Mouse (Mus musculus): ENCODE data around the gene Abcg3.
A peak's percentile ranks its signal among the peaks of the same experiment; 100 is the strongest.
"Not testable (repeated sequence)": the region's sequence is repeated elsewhere in the genome, so short reads cannot be mapped to it uniquely, and the experiment has no call there.

Gene Abcg3

DNA sequence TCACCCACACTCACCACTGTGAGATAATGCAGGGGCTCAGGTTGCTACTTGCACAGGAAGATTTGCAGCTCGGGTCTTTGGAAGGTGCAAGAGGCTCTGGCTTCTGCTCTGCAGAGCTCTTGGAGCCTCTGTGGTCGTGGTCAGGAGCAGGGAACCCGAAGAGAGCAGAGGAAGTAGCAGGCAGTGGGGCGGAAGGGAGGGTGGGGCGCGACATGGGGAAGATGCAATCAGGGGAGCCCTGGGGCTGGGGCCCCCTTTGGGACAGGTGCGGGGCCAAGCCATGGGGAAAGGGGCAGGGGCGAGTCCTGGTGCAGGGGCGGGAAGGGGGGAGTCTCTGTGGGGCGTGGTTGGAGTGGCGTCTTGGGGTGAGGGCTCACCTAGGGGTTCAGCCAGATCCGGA, at the start of gene Abcg3:
Abcg3 (minus strand) TSS at position 184 of the 400 bp plus-strand sequence.
- no peak for DNase-seq

DNA sequence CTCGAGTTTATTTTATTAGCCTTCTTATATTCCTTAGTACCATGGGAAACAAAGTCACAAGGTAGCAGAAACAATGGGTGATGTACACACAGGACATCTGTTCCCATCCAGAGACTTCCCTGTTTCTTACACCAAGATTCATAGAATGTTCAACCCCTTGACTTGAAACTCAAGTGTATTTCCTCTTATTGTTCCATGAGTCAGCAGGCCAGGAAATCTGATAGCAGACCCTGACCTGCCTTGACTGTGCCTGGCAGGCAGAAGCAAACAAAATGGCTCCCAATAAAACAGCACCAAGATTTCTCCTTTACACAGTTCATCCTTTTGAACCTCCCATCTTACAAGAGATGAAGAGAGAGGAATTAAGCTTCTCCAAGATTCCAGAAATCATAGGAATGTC, 30.0 kb upstream of the Abcg3 start:
- DNase-seq: no peak

DNA sequence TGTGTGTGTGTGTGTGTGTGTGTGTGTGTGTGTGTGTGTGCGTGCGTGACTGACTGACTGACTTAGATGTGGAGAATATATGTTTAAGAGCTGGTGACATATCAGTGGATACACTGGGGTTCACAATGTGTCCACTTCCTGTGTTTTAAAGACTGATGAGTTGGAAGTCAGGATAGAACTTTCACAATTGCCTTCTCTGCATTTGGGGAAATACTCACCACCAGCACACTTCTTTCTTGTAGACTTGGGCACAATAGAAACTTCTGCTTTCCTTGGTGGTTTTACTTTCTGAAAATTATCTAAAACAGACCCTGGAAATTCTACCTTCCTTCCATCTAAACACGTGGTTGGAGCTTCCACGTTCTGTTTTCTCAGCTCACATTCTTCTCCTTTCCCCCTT, 29.1 kb upstream of the Abcg3 start:
- DNase-seq: no peak

DNA sequence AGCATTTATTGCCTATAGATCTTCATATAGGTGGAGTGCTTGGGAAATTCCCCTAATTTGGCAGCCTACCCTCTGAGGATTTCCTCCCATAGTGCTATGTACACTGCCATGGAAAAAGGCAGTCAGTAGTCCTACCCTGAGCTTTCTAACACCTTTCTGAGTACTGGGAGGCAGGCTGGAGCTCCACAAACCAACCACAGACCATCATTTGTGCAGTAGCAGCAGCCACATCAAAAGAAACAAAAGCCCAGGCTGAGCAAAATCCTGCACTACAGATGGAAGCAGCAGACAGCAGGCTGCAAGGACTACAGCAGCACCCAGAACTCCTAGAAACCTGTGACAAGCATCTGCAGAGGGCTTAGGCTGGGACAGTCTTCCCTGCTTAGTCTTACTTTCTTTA, 27.9 kb upstream of the Abcg3 start:
- DNase-seq: no peak

DNA sequence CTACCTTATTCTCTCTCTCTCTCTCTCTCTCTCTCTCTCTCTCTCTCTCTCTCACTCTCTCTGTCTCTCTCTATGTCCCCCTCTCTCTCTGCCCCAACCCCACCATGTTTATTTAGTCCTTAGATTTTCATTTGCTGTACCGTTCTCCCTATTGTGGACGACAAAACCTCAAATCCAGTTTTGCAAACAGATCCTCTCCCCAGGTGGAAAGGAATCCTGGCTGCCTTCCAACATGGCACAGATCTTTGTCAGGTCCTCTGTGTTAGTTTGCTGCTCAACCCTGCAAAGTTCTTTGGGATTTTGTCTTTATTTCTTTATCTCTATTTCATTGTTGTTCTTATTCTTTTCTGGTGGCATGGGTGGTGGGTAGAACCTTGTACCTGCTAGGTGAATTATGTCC, 6.9 kb upstream of the Abcg3 start:
- DNase-seq: no peak

DNA sequence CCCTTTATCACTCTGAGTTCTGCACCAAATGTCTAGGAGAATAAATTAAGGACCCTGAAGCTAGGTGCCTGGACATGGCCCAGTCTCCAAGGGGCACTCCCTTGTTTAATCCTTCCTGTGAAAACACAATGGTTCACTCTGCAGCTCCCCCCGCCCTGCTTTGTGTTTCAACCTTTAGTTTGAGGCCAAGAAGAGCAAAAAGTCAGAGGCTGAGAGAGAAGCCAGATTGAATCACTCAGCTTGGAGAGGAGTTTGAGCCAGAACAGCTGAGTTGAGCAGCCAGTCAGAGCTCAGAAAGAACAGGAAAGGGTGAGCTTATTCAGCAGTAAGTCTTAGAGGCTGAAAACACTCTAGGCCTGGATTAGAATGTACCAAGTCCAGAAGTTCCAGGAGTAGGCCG, 5.5 kb upstream of the Abcg3 start:
- no peak for DNase-seq

DNA sequence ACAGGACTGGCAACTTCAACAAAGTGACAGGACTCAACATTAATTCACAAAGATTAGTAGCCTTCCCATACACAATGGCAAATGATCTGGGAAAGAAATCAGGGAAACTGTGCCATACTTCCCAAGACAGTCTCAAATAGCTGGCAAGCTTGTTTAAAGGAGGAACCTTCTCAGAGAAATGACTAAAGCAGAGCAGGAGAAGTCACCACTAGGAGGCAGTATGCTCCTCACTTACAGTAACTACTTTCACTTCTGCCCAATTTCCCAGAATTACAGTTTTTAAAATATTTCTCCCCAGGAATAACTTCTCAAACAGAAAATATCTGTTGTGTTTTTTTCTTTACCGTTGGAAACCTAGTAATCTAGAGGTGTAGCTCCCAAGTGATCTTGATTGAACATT, 4.2 kb upstream of the Abcg3 start:
- peak; percentile 26 for DNase-seq

DNA sequence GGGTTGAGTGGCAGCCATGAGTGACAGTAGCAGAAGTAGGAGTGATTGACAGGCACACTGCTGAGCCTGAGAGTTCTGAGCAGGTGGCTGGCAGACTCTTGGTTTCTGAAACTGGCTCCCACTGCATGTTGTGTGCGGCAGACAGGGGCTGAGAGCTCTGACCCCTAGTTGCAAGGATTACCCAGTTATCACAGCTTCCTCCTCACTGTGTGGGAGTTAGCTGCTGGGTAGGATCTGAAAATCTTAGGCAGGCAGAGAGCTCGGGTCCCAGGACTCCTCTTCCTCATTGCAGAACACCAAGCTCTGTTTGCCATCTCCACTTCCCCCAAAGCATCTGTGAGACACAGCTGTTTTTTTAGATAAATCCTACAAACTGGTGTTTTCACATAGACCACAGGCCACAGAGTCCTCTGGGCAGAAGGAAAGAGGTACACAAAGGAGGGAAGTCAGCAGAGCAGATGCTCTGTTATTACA, 3.4 kb downstream of the Abcg3 start:
- DNase-seq: no peak

DNA sequence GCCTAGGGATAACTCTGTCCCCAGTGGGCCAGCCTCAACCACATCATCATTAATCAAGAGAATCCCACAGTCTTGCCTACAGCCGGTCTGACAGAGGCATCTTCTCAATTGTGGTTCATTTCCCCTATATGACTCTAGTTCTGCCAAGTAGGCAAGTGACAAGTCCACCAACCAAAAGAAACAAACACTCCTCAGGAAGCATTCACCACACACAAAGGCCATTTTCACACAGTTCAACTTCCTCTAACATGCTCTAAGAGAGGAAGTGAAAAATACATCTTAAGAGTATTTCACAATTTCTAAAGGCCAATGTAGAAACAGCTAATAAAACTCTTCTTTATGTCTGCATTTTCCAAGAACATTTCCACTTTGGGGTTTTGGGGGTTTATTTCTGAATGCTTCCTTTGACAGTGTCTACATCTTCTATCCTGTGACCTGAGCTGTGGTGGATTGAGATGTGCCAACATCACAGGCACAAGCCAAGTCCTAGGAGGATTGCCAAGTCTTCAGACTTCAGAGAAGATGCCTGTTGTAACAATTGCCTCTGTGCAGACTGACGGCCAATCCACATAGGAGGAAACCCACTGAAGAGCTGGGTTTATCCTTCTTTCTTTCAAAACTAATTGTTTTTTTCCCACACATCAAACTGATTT, 24.3 kb downstream of the Abcg3 start:
- no peak for DNase-seq

DNA sequence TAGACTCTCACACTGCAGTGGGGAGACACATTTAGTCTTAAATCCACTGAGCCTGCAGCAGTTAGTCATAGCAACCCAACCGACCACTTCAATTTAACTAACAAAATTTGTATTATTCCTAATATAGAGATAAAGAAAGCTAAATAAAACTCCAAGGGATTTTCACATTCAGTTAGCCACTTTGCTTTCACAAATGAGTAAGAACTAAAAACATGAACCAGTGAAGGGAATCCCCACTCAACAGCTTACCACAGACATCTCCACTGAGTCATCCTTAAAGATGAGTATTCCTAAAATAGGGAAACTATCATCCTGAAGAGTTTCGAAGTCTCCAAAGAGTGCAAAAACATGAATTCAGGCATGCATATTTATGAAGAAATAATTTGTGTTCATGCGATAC, 27.3 kb downstream of the Abcg3 start:
- DNase-seq: no peak

DNA sequence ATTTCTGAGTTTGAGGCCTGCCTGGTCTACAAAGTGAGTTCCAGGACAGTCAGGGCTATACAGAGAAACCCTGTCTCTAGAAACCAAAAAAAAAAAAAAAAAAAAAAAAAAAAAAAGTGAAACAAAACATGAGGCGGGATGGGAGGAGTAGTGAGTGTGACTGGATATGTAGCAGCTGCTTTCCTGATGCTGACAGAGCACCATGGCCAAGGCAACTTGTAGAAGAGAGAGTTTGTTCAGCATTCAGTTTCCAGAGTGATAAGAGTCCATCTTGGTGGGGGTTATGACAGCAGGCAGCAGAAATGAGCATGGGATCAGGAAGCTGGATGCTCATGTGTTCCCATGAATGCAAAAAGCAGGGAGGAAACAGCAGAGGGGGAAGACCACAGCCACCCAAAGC, 35.6 kb downstream of the Abcg3 start:
- DNase-seq: no peak

DNA sequence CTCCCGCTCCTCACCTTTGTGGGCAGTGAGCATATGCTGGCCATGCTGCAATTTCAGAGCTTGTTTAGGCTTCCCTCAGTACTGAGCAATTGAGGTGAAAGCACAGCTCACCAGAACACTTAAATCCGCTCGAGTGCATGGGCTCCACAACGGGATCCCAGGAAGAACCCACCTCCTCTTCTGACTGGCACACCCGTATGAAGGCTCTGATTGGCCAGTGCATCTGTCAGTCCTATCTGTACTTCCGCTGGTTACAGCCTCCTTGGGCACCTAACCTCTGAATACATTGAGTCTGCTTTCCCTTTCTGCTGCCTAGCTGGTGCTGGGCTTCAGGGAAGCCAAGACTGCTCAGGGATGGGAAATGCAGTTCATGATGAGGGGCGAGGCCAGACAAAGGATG, 48.4 kb downstream of the Abcg3 start:
- DNase-seq: no peak

DNA sequence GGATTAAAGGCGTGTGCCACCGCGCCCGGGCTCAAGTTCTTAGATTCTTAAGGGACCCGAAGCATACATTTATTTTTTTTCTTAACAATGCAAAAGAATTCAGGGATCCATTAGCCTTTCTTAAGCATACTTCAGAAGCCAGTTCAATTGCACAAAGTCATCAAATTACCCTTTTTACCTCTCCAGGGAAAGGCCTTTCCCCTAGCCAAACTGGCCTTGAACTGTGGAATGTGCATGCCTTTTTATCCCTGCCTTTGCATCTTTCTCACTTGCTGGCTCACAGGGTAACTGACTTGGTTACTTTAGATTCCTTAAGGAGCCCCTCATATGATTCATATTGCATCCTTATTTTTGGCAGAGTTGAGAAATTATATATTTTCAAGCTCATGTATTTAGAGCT, 76.0 kb downstream of the Abcg3 start:
- not testable (repeated sequence) for DNase-seq
